Mouse (Mus musculus) heart, postnatal 10 days (tissue): Measurements from ENCODE around the gene Palb2. TPM values are rescaled to one million over a fixed set of nuclear protein-coding genes. Genes with fewer than 3 reads are reported as not detected.

ENCODE experiments used
- DNase-seq, 2 experiments: peaks; one replicate each; pipeline ENCODE4 v3.0.0; 2021
- intact Hi-C: fragments of 180-260 bp; cut with DNase I; formaldehyde crosslinking; loops from one replicate; pipeline ENCODE4 v1.15.1; 2025
- total RNA-seq, 2 experiments: library from RNA; stranded (reverse); gene quantifications; 2 replicates each; pipeline ENCODE4 v1.2.3; 2021

Gene Palb2
- total RNA-seq = 1 to 10 TPM; 1.7 to 2.0 TPM

DNA sequence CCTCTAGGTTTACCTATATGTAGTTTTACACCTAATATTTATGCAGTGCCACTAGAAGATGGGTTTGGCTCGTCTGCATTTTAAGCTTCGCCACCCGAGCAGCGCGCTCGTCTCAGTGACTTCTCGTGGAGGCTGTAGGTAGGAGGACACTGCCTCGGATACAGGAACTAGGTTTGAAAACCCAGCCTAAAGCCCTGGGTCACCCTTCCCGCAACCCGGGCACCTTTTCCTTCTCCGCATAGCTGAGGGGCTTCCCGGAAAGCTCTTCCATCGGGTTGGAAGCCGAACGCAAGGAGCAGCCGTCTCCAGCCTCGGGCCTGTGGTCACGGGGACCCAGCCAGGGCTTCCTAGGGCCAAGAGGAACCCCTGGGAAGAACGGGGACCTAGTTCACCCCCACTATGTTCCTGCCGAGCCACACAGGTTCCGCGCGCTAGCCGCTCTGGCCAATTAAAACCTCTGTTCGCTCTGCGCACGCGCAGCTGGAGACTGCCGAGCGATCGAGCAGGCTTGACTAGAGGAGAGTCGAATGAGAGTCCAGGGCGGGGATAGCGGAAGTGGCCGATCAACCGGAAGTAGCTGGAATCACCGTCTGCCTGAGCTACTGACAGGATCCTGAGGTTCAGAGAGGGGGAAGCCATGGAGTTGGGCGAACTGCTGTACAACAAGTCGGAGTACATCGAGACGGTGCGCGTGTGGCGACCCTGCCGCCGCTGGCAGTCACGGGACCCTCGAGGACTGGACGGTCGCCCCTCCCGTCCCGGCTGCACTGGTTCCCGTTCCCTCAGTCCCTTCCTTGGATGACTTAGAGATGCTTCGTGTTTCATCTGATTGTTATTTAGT, at the start of gene Palb2, which contains the start of gene Dctn5:
Gene Palb2 (minus strand): TSS at position 489 of the 841 bp plus-strand sequence.
Gene Dctn5 (plus strand): TSS at position 545 of the 841 bp plus-strand sequence.
- intact Hi-C loops = loop anchor here (2.0 kb wide), 1 partner anchor 26 kb away; the partner anchor contains the start of gene Plk1
- DNase-seq = peak; percentile 99 to 100

- DNase-seq = no peak
- intact Hi-C loops = no loop called here
These were observed 47.9 kb upstream of the Palb2 start for GRCm38 (mm10) chr7:122180720-122181119.

GRCm38 (mm10) chr7:122171613-122172012, 38.8 kb upstream of the Palb2 start:
- DNase-seq = no peak
- intact Hi-C loops = no loop called here

GRCm38 (mm10) chr7:122170705-122171104, 37.9 kb upstream of the Palb2 start:
- DNase-seq = no peak
- intact Hi-C loops = no loop called here

DNA sequence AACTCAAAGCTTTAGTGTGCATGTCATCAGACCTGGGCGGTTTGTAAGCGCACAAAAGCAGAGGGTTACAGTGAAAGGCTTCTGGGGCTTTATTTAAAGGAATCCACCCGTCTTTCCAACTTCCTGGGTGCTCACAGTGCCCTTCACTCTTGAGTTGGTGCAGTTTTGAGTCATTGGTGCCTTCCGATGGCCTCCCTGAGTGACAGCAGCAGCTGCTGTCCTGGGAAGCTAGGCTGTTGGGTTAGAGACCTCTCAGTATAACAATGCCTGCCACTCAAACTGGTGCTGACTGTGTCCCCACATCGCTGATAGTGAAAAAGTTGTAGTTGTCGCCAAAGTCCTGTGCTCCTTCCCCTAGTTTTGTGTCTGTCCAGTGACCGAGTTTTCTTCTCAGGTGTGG, 34.4 kb upstream of the Palb2 start:
- intact Hi-C loops = no loop called here
- no peak for DNase-seq

- no peak for DNase-seq
- intact Hi-C loops = no loop called here
These were observed 31.0 kb upstream of the Palb2 start for GRCm38 (mm10) chr7:122163766-122164165.

DNA sequence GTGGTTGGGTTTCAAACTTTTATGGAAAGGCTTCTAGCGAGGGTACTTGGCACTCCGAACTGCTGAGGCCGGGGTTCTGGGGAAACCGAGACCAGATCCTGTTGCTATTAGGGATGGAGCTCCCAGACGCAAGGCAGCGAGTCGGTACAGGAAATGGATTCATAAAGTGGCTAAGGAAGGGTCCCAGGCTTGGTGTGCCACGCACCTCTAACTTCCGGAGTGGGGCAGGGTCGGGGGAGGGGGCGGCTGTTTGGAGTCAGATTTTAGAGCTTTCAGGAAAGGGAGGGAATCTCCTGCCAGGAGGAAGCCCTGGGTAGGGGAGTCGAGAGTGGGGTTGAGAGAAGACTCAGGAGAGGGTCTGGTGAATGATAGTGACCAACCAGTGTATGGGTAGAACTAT, 27.3 kb upstream of the Palb2 start:
- intact Hi-C loops = no loop called here
- no peak for DNase-seq

- peak; percentile 84 to 88 for DNase-seq
- intact Hi-C loops = loop anchor here (2.0 kb wide), 1 partner anchor 26 kb away; the partner anchor contains the start of genes Dctn5 and Palb2
These were observed 26.4 kb upstream of the Palb2 start, which contains the start of gene Plk1 for GRCm38 (mm10) chr7:122158915-122159902. TSS of gene Plk1 (plus strand) at chr7:122159439.

DNA sequence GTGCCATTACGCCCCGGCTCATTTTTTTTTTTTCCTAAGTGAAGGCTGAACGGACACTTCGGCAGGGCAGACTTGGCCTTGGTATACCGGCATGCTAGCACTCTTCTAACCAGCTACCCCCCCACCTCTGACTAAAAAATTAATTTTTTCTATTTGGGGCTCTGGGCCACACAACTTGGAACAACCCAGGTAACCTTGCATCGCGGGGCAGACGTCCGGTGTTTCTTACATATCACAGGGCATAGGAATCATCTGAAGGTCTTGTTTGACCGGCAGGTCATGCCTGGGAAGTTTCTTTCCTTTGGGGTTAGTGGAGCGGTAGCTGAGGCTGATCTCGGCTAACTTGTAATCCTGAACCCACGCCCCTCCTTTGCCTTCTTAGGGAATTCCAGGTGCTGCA, 25.7 kb upstream of the Palb2 start:
- intact Hi-C loops = loop anchor here (2.0 kb wide), 1 partner anchor 26 kb away; the partner anchor contains the start of genes Dctn5 and Palb2
- no peak for DNase-seq

- DNase-seq = no peak
- intact Hi-C loops = no loop called here
These were observed 19.7 kb upstream of the Palb2 start for GRCm38 (mm10) chr7:122152473-122152872.

DNA sequence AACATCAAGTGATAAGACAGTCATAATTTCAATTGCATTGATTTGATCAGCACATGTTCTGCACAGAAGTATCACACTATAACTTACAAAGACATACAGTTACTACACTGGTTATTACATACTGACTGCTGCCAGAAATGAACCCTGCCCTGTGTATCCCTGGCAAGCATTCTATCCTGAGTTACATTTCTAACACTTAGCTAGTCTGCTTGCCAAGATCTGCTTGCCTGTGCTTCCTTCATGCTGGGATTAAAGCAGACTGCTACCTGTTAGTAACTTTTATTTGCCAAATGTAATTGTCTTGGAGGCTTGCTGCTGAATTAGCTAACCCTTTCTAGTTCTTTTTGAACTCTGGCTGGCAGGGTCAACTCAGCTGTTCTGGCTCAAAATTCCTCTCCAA, 8.2 kb upstream of the Palb2 start:
- no peak for DNase-seq
- intact Hi-C loops = no loop called here

DNA sequence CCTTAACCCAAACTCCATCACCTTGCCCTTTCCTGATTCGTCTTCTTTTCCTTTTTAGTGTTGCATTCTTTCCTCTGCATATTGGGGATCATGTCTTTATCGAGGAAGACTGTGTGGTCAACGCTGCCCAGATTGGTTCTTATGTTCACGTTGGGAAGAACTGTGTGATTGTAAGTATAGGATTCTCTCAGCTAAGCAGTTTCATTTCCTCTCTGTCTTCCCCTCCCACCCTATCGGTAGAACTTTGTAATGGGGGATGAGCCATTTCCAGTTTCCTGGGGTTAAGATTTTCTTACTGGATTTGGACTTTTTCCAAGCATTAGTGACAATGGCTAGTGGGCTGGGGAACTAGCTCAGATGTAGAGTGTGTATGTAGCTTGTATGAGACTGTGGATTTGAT, 5.4 kb upstream of the Palb2 start:
- DNase-seq = no peak
- intact Hi-C loops = no loop called here

DNA sequence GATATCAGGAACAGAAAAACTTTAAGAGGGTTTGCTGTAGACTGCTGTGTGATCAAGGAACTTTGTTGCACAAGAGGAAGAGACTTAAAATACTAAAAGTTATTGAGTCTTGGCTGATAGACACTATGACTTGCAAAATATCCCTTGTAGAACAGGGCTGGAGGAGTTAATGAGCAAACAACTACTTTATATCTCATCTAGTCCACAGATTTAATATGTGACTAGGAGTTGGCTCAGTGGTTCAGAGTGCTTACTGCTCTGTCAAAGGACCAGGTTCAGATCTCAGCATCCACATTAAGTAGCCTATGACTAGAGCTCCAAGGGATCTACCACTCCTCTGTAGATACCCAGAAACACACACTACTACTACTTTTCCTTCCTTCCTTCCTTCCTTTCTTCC, 4.3 kb upstream of the Palb2 start:
- intact Hi-C loops = no loop called here

DNA sequence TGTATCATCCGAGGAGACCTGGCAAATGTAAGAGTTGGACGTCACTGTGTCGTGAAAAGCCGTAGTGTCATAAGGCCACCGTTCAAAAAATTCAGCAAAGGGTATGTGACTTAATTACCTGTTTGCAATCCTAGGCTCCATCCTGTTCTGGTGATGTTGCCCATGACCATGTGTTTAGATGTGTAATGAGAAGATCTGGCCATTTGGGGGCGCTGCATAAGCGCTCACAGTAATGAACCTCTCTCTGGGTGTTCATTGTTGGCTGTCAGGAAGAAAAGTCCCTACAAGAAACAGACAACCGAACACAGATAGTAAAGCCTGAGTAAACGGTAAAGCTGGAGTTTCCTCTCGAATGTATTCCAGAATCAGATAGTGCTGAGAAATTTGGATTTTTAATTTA, 2.3 kb upstream of the Palb2 start:
- DNase-seq = peak in 1 of 2 experiments; percentile 25
- intact Hi-C loops = no loop called here

More for the DNA sequence above, 4.3 kb upstream of the Palb2 start:
- no peak for DNase-seq

DNA sequence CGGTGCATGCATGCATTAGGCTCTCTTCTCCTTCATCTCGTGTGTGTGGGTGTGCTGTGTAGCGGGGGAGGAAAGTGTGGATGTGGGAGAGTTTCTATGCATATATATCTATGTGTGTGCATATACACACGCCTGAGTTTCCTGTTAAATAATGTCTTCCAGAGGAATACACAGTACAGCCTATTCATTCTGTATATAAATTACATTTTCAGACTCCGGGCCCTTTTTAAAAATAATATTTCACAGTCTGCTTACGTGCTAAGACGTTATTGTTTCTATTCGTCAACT, 497 bp upstream of the Palb2 start:
- intact Hi-C loops = loop anchor here (2.0 kb wide), 1 partner anchor 26 kb away; the partner anchor contains the start of gene Plk1
- DNase-seq = no peak

- DNase-seq = no peak
- intact Hi-C loops = loop anchor here (2.0 kb wide), 1 partner anchor 27 kb away; the partner anchor contains the start of gene Plk1
These were observed 951 bp downstream of the Palb2 start for GRCm38 (mm10) chr7:122131834-122132233.

DNA sequence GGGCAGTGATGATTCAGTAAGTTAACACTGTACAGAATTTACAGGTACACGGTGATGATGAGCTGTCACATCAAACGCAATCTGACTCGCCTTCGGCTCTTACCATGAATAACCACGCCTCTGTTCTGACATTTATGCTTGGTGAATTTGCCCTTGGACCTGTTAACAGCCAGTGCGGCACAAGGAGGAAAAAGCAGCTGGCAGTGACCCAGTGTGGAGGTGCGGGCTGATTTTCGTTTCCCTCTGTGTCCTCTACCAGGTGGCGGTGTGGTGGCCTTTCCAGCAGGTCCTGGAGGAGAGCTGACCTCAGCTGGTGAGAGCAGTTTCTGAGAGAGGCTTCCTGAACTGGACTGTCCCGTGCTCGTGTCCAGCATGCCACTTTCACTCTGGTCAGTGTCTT, 5.8 kb downstream of the Palb2 start:
- no peak for DNase-seq
- intact Hi-C loops = no loop called here

GRCm38 (mm10) chr7:122125636-122126035, 7.1 kb downstream of the Palb2 start:
- intact Hi-C loops = no loop called here
- DNase-seq = no peak

DNA sequence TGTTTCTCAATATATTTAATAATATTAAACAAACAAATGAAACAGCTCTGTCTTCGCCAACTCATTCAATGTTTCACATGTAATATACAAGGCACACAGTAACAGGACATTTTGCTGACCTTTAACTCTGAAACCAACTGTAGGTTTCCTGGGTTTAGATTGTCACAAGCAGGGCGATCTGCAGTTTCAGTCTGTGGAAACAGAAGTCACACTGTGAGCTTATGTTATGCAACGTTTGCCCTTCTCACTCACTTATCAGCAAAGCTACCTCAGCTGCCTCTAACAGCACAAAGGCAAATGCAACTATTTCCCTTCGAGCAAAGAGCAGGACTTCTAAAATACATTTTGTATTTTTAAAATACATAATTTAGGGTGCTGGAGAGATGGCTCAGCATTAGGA, 9.3 kb downstream of the Palb2 start:
- DNase-seq = no peak
- intact Hi-C loops = no loop called here

- DNase-seq = no peak
- intact Hi-C loops = no loop called here
These were observed 24.6 kb downstream of the Palb2 start for GRCm38 (mm10) chr7:122108206-122108605.

DNA sequence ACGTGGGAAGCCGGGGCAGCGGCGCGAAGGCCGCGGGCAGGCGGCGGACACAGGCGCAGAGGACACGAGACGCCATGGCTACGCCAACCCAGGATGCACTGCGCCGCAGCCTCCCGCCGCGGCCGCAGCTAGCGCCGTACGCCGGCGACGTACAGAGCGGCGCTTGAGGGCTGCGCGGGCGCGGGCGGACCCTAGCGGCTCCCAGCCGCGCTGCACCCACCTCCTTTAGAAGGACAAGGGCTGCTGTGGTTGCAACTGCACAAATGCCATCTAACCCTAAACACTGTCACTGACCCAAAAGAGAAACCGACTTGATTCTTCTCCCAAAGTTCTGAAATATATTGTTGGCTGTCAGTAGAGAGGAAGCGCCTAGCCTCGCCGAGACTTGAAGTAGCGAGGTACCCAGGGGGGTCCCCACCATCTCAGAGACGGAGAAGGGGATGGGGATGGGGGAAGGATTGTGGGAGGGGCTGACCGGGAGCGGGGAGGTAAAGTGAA, 31.0 kb downstream of the Palb2 start, which contains the start of gene Ndufab1:
Gene Ndufab1 (minus strand): TSS at position 140 of the 498 bp plus-strand sequence.
- DNase-seq = peak; percentile 89 to 92
- intact Hi-C loops = loop anchor here (2.0 kb wide), 1 partner anchor 67 kb away; no protein-coding TSS in a partner anchor
